Mouse (Mus musculus): ENCODE measurements around the gene Olfr51.

GRCm38 (mm10) chr11:50977216-50977615 lies 26.2 kb upstream of the Olfr51 start:
- TF ChIP-seq POLR2A (IDR thresholded peaks at IDR 0.05; ENCODE audit: control insufficient read depth, low read depth, low read length) (no peak), CTCF (IDR thresholded peaks at IDR 0.05; ENCODE audit: control insufficient read depth, insufficient read depth, insufficient replicate concordance, low read depth, low read length) (peak; percentile 34; the same call in 1 of the 2 replicates)
